Mouse (Mus musculus) midbrain, postnatal 0 days (tissue): ENCODE measurements around the gene Rnf144a. TPM values are rescaled to one million over a fixed set of nuclear protein-coding genes. Genes with fewer than 3 reads are reported as not detected.
A peak's percentile ranks its signal among the peaks of the same experiment; 100 is the strongest.

Source experiments
- ATAC-seq: fragments of 200-750 bp; cut with Nextera tagmentation; 2 replicates; pipeline ENCODE4 v1.8.0; 2017; ENCODE audit warnings: moderate number of reproducible peaks, mild to moderate bottlenecking, moderate TSS enrichment, moderate library complexity; ENCODE audit not compliant: low FRiP score
- DNase-seq: peaks from one replicate; pipeline ENCODE4 v3.0.0-alpha.2; 2015; ENCODE audit warnings: low spot score
- H3K27ac ChIP-seq: fragments of 300-500 bp; sonication (generic); 2 replicates; pipeline ENCODE4 v1.5.1; 2014; ENCODE audit warnings: low read depth, mild to moderate bottlenecking, low read length, mixed read lengths
- H3K27me3 ChIP-seq: fragments of 300-500 bp; sonication (generic); 2 replicates; pipeline ENCODE4 v1.6.1; 2014; ENCODE audit warnings: low read length, control low read depth, mixed read lengths; ENCODE audit not compliant: insufficient read depth
- H3K36me3 ChIP-seq: fragments of 300-500 bp; sonication (generic); 2 replicates; pipeline ENCODE4 v1.6.1; 2014; ENCODE audit warnings: low read length, control low read depth, mixed read lengths; ENCODE audit not compliant: insufficient read depth
- H3K4me1 ChIP-seq: fragments of 300-500 bp; sonication (generic); 2 replicates; pipeline ENCODE4 v1.6.1; 2014; ENCODE audit warnings: mild to moderate bottlenecking, control low read depth, antibody characterized with exemption, low read length, mixed read lengths; ENCODE audit not compliant: insufficient read depth
- H3K4me2 ChIP-seq: fragments of 300-500 bp; sonication (generic); 2 replicates; pipeline ENCODE4 v1.6.1; 2014; ENCODE audit warnings: low read depth, mild to moderate bottlenecking, low read length, mixed read lengths; ENCODE audit not compliant: poor library complexity, severe bottlenecking
- H3K4me3 ChIP-seq: fragments of 300-500 bp; sonication (generic); 2 replicates; pipeline ENCODE4 v1.5.1; 2014; ENCODE audit warnings: low read depth, mild to moderate bottlenecking, low read length, moderate library complexity
- H3K9ac ChIP-seq: fragments of 300-500 bp; sonication (generic); replicated peaks from 2 replicates; pipeline ENCODE4 v1.6.1; 2014; ENCODE audit warnings: mild to moderate bottlenecking, low read length, moderate library complexity, mixed read lengths; ENCODE audit not compliant: poor library complexity, severe bottlenecking
- H3K9me3 ChIP-seq: fragments of 300-500 bp; sonication (generic); 2 replicates; pipeline ENCODE4 v1.6.1; 2016; ENCODE audit warnings: low read length, control low read depth
- CTCF ChIP-seq: IDR thresholded peaks from 2 replicates; pipeline ENCODE4 v1.5.1; 2016; ENCODE audit warnings: antibody characterized with exemption, mild to moderate bottlenecking
- WGBS: fragments of 180-500 bp; shearing (Covaris S2); extraction: QIAGEN DNeasy Blood & Tissue Kit; methylation state at CpG from one replicate; pipeline ENCODE4 v1.1.7; 2014; 5-methylcytosine and 5-hydroxymethylcytosine counted together
- polyA plus RNA-seq: library from polyadenylated mRNA; unstranded; fragments of >200 nt; fragmentation: Nextera tagmentation; extraction: Ambion mirVana; gene quantifications from 2 replicates; pipeline ENCODE4 v1.2.1, GENCODE M21; 2015
- total RNA-seq: library from RNA; depleted of rRNA; stranded (reverse); fragments of >200 nt; gene quantifications from 2 replicates; pipeline ENCODE4 v1.2.3, GENCODE M21; 2014

Rnf144a gene
- total and polyA plus RNA-seq, 2 experiments from 2014 or later: 22.0 to 32.0 TPM

- H3K36me3 ChIP-seq: peaks cover 37% of the 10 kb centered on the region
- no peak overlapping the region for H3K27ac ChIP-seq
- no peak overlapping the region for H3K4me3 ChIP-seq
- H3K4me2 ChIP-seq: no peak overlapping the region
- no peak for TF ChIP-seq CTCF
- no peak overlapping the region for H3K9ac ChIP-seq
- ATAC-seq (peak; percentile 80), DNase-seq (peak; percentile 44)
- no peaks in the 10 kb centered on the region for H3K4me1 ChIP-seq
- 65% methylated on average over 9 of the region's 9 CpGs for WGBS
- H3K9me3 ChIP-seq: no peaks in the 10 kb centered on the region
- no peaks in the 10 kb centered on the region for H3K27me3 ChIP-seq
These were observed 28.1 kb downstream of the Rnf144a start for GRCm38 (mm10) chr12:26386947-26387346.

- 90% methylated on average over 2 of the region's 2 CpGs for WGBS
These were observed 28.9 kb downstream of the Rnf144a start for GRCm38 (mm10) chr12:26386189-26386588.

GRCm38 (mm10) chr12:26385735-26386134, 29.3 kb downstream of the Rnf144a start:
- Histone ChIP-seq H3K4me2 (no peak overlapping the region), H3K9ac (no peak overlapping the region), H3K9me3 (no peaks in the 10 kb centered on the region), H3K27me3 (no peaks in the 10 kb centered on the region), H3K27ac (no peak overlapping the region), H3K4me3 (no peak overlapping the region), H3K4me1 (no peaks in the 10 kb centered on the region), H3K36me3 (peaks cover 37% of the 10 kb centered on the region)
- no peak for TF ChIP-seq CTCF
- DNase-seq: no peak
- WGBS: 89% methylated on average over 6 of the region's 6 CpGs
- ATAC-seq: no peak

More at GRCm38 (mm10) chr12:26386189-26386588, 28.9 kb downstream of the Rnf144a start:
- H3K27me3 ChIP-seq: no peaks in the 10 kb centered on the region
- no peak overlapping the region for H3K4me2 ChIP-seq
- no peak for TF ChIP-seq CTCF
- H3K27ac ChIP-seq: no peak overlapping the region
- H3K4me1 ChIP-seq: no peaks in the 10 kb centered on the region
- ATAC-seq (no peak), DNase-seq (no peak)
- no peak overlapping the region for H3K9ac ChIP-seq
- no peak overlapping the region for H3K4me3 ChIP-seq
- H3K36me3 ChIP-seq: peaks cover 37% of the 10 kb centered on the region
- no peaks in the 10 kb centered on the region for H3K9me3 ChIP-seq

GRCm38 (mm10) chr12:26381730-26382129, 33.3 kb downstream of the Rnf144a start:
- Histone ChIP-seq H3K27ac (no peak overlapping the region), H3K9me3 (no peaks in the 10 kb centered on the region), H3K36me3 (peaks cover 21% of the 10 kb centered on the region), H3K4me3 (no peak overlapping the region), H3K9ac (no peak overlapping the region), H3K4me1 (no peaks in the 10 kb centered on the region), H3K4me2 (no peak overlapping the region), H3K27me3 (no peaks in the 10 kb centered on the region)
- no peak for DNase-seq
- WGBS: 94% methylated on average over 8 of the region's 8 CpGs
- ATAC-seq: no peak
- TF ChIP-seq CTCF: no peak

GRCm38 (mm10) chr12:26379797-26380196, 35.3 kb downstream of the Rnf144a start:
- H3K27ac ChIP-seq: no peak overlapping the region
- WGBS: 84% methylated on average over 7 of the region's 7 CpGs
- H3K4me1 ChIP-seq: no peaks in the 10 kb centered on the region
- H3K9me3 ChIP-seq: no peaks in the 10 kb centered on the region
- no peaks in the 10 kb centered on the region for H3K27me3 ChIP-seq
- no peak overlapping the region for H3K9ac ChIP-seq
- no peak overlapping the region for H3K4me2 ChIP-seq
- no peak for DNase-seq
- no peak overlapping the region for H3K4me3 ChIP-seq
- peaks cover 18% of the 10 kb centered on the region; the same call in 1 of the 2 replicates for H3K36me3 ChIP-seq
- no peak for ATAC-seq
- no peak for TF ChIP-seq CTCF

- Histone ChIP-seq H3K9me3 (no peaks in the 10 kb centered on the region), H3K36me3 (peaks cover 8% of the 10 kb centered on the region; the same call in 1 of the 2 replicates), H3K27ac (no peak overlapping the region), H3K9ac (no peak overlapping the region), H3K4me2 (no peak overlapping the region), H3K4me3 (no peak overlapping the region), H3K4me1 (no peaks in the 10 kb centered on the region), H3K27me3 (no peaks in the 10 kb centered on the region)
- DNase-seq (no peak), ATAC-seq (no peak)
- WGBS: 93% methylated on average over 7 of the region's 7 CpGs
- TF ChIP-seq CTCF: no peak
These were observed 37.4 kb downstream of the Rnf144a start for GRCm38 (mm10) chr12:26377691-26378090.
